Mouse (Mus musculus) limb, embryonic 11.5 days (tissue): ENCODE measurements around the gene Mbl1. TPM values are rescaled to one million over a fixed set of nuclear protein-coding genes. Genes with fewer than 3 reads are reported as not detected.

ENCODE experiments used
- polyA plus RNA-seq: library from polyadenylated mRNA; unstranded; fragments of >200 nt; fragmentation: Nextera tagmentation; extraction: Ambion mirVana; gene quantifications from 2 replicates; pipeline ENCODE4 v1.2.1, GENCODE M21; 2014

The Mbl1 gene
- polyA plus RNA-seq, 1 experiment from 2014 or later = not detected

Other genes starting within 250 kb of the Mbl1 start
- 79.5 and 87.0 TPM in 2 replicates for gene Tspan14, start 184.7 kb upstream of the Mbl1 start, polyA plus RNA-seq
- gene Fam213a, start 137.7 kb upstream of the Mbl1 start, polyA plus RNA-seq = 37.7 and 38.1 TPM in 2 replicates
- not detected in 2 replicates for gene Dydc2, start 82.2 kb upstream of the Mbl1 start, polyA plus RNA-seq
- not detected in 2 replicates for gene Dydc1, start 78.5 kb upstream of the Mbl1 start, polyA plus RNA-seq
- gene Mat1a, start 46.4 kb upstream of the Mbl1 start, polyA plus RNA-seq = not detected in 2 replicates
- not detected in 2 replicates for gene Sftpa1, start 19.7 kb upstream of the Mbl1 start, polyA plus RNA-seq
- not detected in 2 replicates for gene Sftpd, start 33.7 kb downstream of the Mbl1 start, polyA plus RNA-seq
- gene Gm2832, start 127.3 kb downstream of the Mbl1 start, polyA plus RNA-seq = not detected in 2 replicates
- not detected in 2 replicates for gene Gm5798, start 197.2 kb downstream of the Mbl1 start, polyA plus RNA-seq
- not detected in 2 replicates for gene Gm7945, start 234.9 kb downstream of the Mbl1 start, polyA plus RNA-seq